Mouse (Mus musculus): Measurements from ENCODE around the gene Vps50. TPM values are rescaled to one million over a fixed set of nuclear protein-coding genes. Genes with fewer than 3 reads are reported as not detected.

The Vps50 gene
- polyA plus RNA-seq, 1 experiment: 6.3 TPM

DNA sequence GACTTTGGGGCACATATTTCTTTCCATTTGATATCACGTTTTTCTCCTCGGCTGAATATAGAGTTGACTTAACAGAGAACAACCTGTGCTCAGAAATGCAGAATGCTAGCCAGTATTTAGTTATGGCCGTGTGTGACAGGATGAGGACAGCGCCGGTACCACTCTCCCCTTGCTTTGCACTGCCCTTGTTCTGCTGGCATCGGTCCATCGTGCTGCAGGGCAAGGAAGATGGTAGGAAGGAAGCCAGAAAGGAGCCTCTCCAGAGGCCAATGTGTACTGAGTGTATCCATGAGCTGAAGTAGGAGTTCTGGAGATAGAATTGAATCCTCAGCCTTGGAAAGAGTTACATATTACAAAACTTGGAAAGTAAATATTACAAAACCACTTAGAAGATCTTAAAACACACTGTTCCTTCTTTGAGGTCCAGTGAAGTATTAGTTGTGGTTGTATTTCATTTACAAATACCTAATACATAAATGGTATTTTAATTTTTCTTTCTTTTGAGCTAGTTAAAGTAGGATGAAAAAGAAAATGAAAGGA is 69.0 kb downstream of the Vps50 start:
- TF ChIP-seq CTCF (IDR thresholded peaks at IDR 0.05; ENCODE audit: control insufficient read depth, insufficient read depth, insufficient read length): no peak
- Histone ChIP-seq H3K27me3 (ENCODE audit: control insufficient read depth, insufficient read depth, insufficient read length) (no peaks in the 10 kb centered on the region), H3K79me3 (ENCODE audit: low read depth) (no peaks in the 10 kb centered on the region), H3ac (ENCODE audit: control insufficient read depth, insufficient read length, low read depth) (no peak overlapping the region), H3K79me2 (ENCODE audit: control insufficient read depth, insufficient read depth) (no peaks in the 10 kb centered on the region), H3K36me3 (ENCODE audit: control insufficient read depth, insufficient read depth) (peaks cover 58% of the 10 kb centered on the region), H3K4me3 (ENCODE audit: insufficient read depth, poor library complexity, severe bottlenecking) (no peak overlapping the region)

- Histone ChIP-seq H3K79me3 (ENCODE audit: low read depth) (no peaks in the 10 kb centered on the region), H3K27me3 (ENCODE audit: control insufficient read depth, insufficient read depth, insufficient read length) (no peaks in the 10 kb centered on the region), H3K79me2 (ENCODE audit: control insufficient read depth, insufficient read depth) (no peaks in the 10 kb centered on the region), H3K4me3 (ENCODE audit: insufficient read depth, poor library complexity, severe bottlenecking) (no peak overlapping the region), H3ac (ENCODE audit: control insufficient read depth, insufficient read length, low read depth) (no peak overlapping the region), H3K36me3 (ENCODE audit: control insufficient read depth, insufficient read depth) (peaks cover 45% of the 10 kb centered on the region)
- TF ChIP-seq MYOG (IDR thresholded peaks at IDR 0.05; ENCODE audit: control insufficient read depth, extremely low read depth, insufficient read length) (no peak), MYOD1 (IDR thresholded peaks at IDR 0.05; ENCODE audit: control insufficient read depth, insufficient read length, low read depth) (no peak), USF1 (IDR thresholded peaks at IDR 0.05; ENCODE audit: low read depth) (no peak), MAX (IDR thresholded peaks at IDR 0.05) (no peak), CEBPB (IDR thresholded peaks at IDR 0.05; ENCODE audit: low read depth) (no peak), CTCF (IDR thresholded peaks at IDR 0.05; ENCODE audit: control insufficient read depth, insufficient read depth, insufficient read length) (no peak), FOSL1 (IDR thresholded peaks at IDR 0.05; ENCODE audit: insufficient read depth, low read length, poor library complexity, severe bottlenecking) (no peak)
These were observed 74.1 kb downstream of the Vps50 start for GRCm38 (mm10) chr6:3572221-3572815.

DNA sequence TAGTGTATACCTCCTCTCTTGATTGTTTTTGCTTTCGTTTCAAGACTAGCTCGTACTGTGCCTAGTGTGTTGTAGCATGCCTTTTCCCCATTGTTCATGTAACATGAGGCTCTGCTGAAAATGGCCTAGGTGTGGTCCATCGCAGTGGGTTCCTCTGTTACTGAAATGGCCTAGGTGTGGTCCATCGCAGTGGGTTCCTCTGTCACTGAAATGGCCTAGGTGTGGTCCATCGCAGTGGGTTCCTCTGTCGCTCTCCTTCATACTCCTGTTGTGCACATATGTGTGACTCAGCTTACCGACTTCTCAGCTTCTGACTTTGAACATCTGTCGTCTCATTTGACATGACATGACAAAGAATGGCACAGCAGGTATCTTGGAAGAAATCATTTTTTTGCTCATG is 75.6 kb downstream of the Vps50 start:
- H3ac ChIP-seq (ENCODE audit: control insufficient read depth, insufficient read length, low read depth): no peak overlapping the region
- H3K79me2 ChIP-seq (ENCODE audit: control insufficient read depth, insufficient read depth): no peaks in the 10 kb centered on the region
- no peak overlapping the region for H3K4me3 ChIP-seq (ENCODE audit: insufficient read depth, poor library complexity, severe bottlenecking)
- peaks cover 36% of the 10 kb centered on the region for H3K36me3 ChIP-seq (ENCODE audit: control insufficient read depth, insufficient read depth)
- H3K27me3 ChIP-seq (ENCODE audit: control insufficient read depth, insufficient read depth, insufficient read length): no peaks in the 10 kb centered on the region
- TF ChIP-seq MAX (IDR thresholded peaks at IDR 0.05): no peak
- TF ChIP-seq MYOG (IDR thresholded peaks at IDR 0.05; ENCODE audit: control insufficient read depth, extremely low read depth, insufficient read length): no peak
- no peak for TF ChIP-seq CTCF (IDR thresholded peaks at IDR 0.05; ENCODE audit: control insufficient read depth, insufficient read depth, insufficient read length)
- no peak for TF ChIP-seq MYOD1 (IDR thresholded peaks at IDR 0.05; ENCODE audit: control insufficient read depth, insufficient read length, low read depth)
- TF ChIP-seq CEBPB (IDR thresholded peaks at IDR 0.05; ENCODE audit: low read depth): no peak
- no peak for TF ChIP-seq FOSL1 (IDR thresholded peaks at IDR 0.05; ENCODE audit: insufficient read depth, low read length, poor library complexity, severe bottlenecking)
- TF ChIP-seq USF1 (IDR thresholded peaks at IDR 0.05; ENCODE audit: low read depth): no peak
- H3K79me3 ChIP-seq (ENCODE audit: low read depth): no peaks in the 10 kb centered on the region

- H3K36me3 ChIP-seq (ENCODE audit: control insufficient read depth, insufficient read depth): peaks cover 6% of the 10 kb centered on the region
- TF ChIP-seq MYOG (IDR thresholded peaks at IDR 0.05; ENCODE audit: control insufficient read depth, extremely low read depth, insufficient read length) (no peak), CTCF (IDR thresholded peaks at IDR 0.05; ENCODE audit: control insufficient read depth, insufficient read depth, insufficient read length) (no peak), USF1 (IDR thresholded peaks at IDR 0.05; ENCODE audit: low read depth) (no peak), CEBPB (IDR thresholded peaks at IDR 0.05; ENCODE audit: low read depth) (no peak), MAX (IDR thresholded peaks at IDR 0.05) (no peak), MYOD1 (IDR thresholded peaks at IDR 0.05; ENCODE audit: control insufficient read depth, insufficient read length, low read depth) (no peak), FOSL1 (IDR thresholded peaks at IDR 0.05; ENCODE audit: insufficient read depth, low read length, poor library complexity, severe bottlenecking) (no peak)
These were observed 87.2 kb downstream of the Vps50 start for GRCm38 (mm10) chr6:3585402-3585801.

GRCm38 (mm10) chr6:3590289-3590904 is 92.2 kb downstream of the Vps50 start:
- no peaks in the 10 kb centered on the region for H3K27me3 ChIP-seq (ENCODE audit: control insufficient read depth, insufficient read depth, insufficient read length)
- TF ChIP-seq FOSL1 (IDR thresholded peaks at IDR 0.05; ENCODE audit: insufficient read depth, low read length, poor library complexity, severe bottlenecking) (no peak), CTCF (IDR thresholded peaks at IDR 0.05; ENCODE audit: control insufficient read depth, insufficient read depth, insufficient read length) (no peak), MAX (IDR thresholded peaks at IDR 0.05) (no peak), CEBPB (IDR thresholded peaks at IDR 0.05; ENCODE audit: low read depth) (no peak), USF1 (IDR thresholded peaks at IDR 0.05; ENCODE audit: low read depth) (no peak), MYOD1 (IDR thresholded peaks at IDR 0.05; ENCODE audit: control insufficient read depth, insufficient read length, low read depth) (no peak), MYOG (IDR thresholded peaks at IDR 0.05; ENCODE audit: control insufficient read depth, extremely low read depth, insufficient read length) (no peak)
- H3K79me3 ChIP-seq (ENCODE audit: low read depth): no peaks in the 10 kb centered on the region
- H3K4me3 ChIP-seq (ENCODE audit: insufficient read depth, poor library complexity, severe bottlenecking): no peak overlapping the region
- H3K36me3 ChIP-seq (ENCODE audit: control insufficient read depth, insufficient read depth): peaks cover 38% of the 10 kb centered on the region
- no peaks in the 10 kb centered on the region for H3K79me2 ChIP-seq (ENCODE audit: control insufficient read depth, insufficient read depth)
- no peak overlapping the region for H3ac ChIP-seq (ENCODE audit: control insufficient read depth, insufficient read length, low read depth)

More at GRCm38 (mm10) chr6:3585402-3585801, 87.2 kb downstream of the Vps50 start:
- Histone ChIP-seq H3K79me2 (ENCODE audit: control insufficient read depth, insufficient read depth) (no peaks in the 10 kb centered on the region), H3ac (ENCODE audit: control insufficient read depth, insufficient read length, low read depth) (no peak overlapping the region), H3K4me3 (ENCODE audit: insufficient read depth, poor library complexity, severe bottlenecking) (no peak overlapping the region), H3K79me3 (ENCODE audit: low read depth) (no peaks in the 10 kb centered on the region), H3K27me3 (ENCODE audit: control insufficient read depth, insufficient read depth, insufficient read length) (no peaks in the 10 kb centered on the region)

Measured in C2C12 (cell line).